Mouse (Mus musculus) CH12.LX (cell line): Measurements from ENCODE around the gene Borcs8.

Experiments used
- CHD1 ChIP-seq: IDR thresholded peaks from 2 replicates; pipeline ENCODE4 v1.6.1; 2012; ENCODE audit warnings: low read depth, low read length, improper control_type of control experiment, inconsistent platforms
- CTCF ChIP-seq, 2 experiments: IDR thresholded peaks in 1 of 2; conservative IDR thresholded peaks in 1 of 2; 2 replicates each; pipeline ENCODE4 v1.5.1; 2011 to 2012; ENCODE audit warnings: low read depth in 2 of 2, low read length in 2 of 2, improper control_type of control experiment in 1 of 2, inconsistent platforms in 1 of 2, mild to moderate bottlenecking in 1 of 2, moderate library complexity in 1 of 2

DNA sequence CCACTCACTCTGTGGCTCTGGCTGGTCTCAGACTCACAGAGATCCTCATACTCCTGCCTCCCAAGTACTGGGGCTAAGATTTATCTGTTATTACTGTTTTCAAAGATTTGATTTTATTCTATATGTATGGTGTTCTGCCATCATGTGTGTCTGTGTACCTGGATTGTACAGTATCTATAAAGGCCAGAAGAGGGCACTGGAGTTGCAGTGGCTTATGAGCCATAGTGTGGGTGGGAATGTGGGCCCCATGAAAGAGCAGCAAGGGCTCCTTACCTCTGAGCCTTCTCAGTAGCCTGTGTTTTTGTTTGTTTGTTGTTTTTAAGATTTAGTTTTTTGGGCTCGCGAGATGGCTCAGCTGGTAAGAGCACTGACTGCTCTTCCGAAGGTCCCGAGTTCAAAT is 39.8 kb downstream of the Borcs8 start:
- no peak for TF ChIP-seq CHD1
- peak in 1 of 2 experiments; percentile 53; a peak in 2 of 4 replicates for TF ChIP-seq CTCF (conservative IDR thresholded peaks at IDR 0.05 in 1 of 2, IDR thresholded peaks at IDR 0.05 in 1 of 2; ENCODE audit: low read depth in 2 of 2, low read length in 2 of 2)
